Mouse (Mus musculus) brain, embryonic 18.5 days (tissue): Measurements from ENCODE around the gene Serpinb6e.

Source experiments
- DNase-seq: peaks from one replicate; pipeline ENCODE4 v3.0.0-alpha.2; 2012; ENCODE audit warnings: low read depth, low spot score

The Serpinb6e gene

GRCm38 (mm10) chr13:33843308-33843707 lies at the start of gene Serpinb6e:
TSS of gene Serpinb6e (minus strand) at chr13:33843408.
- no peak for DNase-seq

DNA sequence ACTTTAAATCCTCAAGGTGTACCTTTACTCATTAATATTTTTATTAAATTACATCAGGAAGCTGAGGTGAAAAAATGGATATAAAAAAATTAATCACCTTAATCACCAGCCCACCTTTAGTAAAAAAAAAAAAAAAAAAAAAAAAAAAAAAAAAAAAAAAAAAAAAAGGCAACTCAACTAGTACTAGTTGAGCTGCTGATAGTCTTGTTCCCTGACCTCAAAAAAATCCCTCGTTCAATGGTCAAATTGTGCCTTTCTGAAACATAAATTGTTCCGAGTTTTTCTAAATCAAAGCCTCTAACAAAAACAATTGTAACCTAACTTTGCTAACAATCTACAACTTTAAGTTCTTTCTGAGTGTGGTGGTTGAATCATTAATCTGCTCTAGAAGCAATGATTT lies 12.5 kb downstream of the Serpinb6e start:
- DNase-seq, result no peak

DNA sequence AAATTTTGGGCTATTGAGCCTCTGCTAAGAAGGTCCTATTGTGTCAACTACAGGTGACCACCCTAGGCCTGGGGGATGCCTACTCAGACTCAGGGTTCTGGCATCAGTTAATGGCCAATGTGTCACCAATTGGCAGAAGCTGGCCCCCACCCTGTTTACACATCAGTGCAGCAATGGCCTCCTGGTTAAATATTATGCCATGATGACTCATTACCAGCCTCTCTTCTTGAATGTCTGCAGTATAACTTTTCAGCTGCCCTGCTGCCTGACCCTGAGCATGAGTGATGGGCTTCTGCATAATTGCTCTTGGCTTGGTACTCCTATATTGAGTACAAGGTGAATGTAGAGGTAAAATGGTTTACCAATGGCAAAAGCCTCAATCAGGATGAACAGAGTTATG lies 19.8 kb downstream of the Serpinb6e start:
- DNase-seq, result no peak

- no peak for DNase-seq
Measured at GRCm38 (mm10) chr13:33821490-33822143, 21.6 kb downstream of the Serpinb6e start.
